Mouse (Mus musculus) adrenal gland, adult 18-20 months (tissue): Measurements from ENCODE around the gene Upk3a. TPM values are rescaled to one million over a fixed set of nuclear protein-coding genes. Genes with fewer than 3 reads are reported as not detected.

Source experiments
- DNase-seq, 2 experiments: peaks; one replicate each; pipeline ENCODE4 v3.0.0; 2021 to 2022; ENCODE audit warnings: low spot score in 2 of 2
- total RNA-seq, 2 experiments: library from RNA; stranded (reverse); gene quantifications; 1 replicate in 1 of 2; 2 replicates in 1 of 2; pipeline ENCODE4 v1.2.3; 2021

Upk3a gene
- total RNA-seq, 2 experiments from 2014 or later = not detected

GRCm38 (mm10) chr15:85047865-85048264, 30.9 kb downstream of the Upk3a start:
- DNase-seq = no peak

GRCm38 (mm10) chr15:85049758-85050157, 32.8 kb downstream of the Upk3a start:
- DNase-seq = no peak

DNA sequence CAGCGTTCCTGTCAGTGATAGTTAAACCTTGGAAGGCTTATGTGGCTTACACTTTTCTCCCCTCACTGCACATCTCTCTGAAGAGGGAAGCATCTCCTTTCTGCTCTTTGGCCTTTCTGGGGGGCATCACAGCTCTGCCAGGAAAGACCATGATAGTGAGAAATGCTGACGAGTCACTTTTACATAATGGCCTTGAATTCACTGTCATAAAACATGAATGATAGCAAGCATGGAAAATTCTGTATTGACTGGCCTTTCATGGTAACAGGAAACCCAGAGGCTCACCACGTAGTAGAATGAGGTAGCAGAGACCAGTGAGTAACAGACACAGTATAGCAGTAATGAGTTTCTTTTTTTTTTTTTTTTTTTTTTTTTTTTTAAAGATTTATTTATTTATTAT, 37.2 kb downstream of the Upk3a start:
- DNase-seq = no peak

DNA sequence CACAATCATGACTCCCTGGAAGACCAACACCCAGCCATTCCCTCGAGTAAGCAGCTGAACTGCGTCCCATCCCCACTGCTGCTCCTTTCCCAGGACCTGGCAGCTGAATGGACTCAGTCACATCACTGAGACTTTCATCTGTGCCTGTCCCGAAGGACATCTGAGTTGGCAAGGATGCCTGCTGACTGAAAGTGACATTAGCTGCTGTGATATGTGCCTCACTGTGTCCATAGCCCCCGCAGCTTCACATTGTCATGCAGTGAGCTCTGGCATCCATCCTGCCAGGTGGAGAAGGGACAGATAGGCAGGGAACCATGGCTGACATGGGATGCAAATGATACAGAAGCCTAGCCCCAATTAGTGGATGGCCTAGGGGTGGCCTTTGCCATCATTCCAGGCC, 38.2 kb downstream of the Upk3a start:
- no peak for DNase-seq

DNA sequence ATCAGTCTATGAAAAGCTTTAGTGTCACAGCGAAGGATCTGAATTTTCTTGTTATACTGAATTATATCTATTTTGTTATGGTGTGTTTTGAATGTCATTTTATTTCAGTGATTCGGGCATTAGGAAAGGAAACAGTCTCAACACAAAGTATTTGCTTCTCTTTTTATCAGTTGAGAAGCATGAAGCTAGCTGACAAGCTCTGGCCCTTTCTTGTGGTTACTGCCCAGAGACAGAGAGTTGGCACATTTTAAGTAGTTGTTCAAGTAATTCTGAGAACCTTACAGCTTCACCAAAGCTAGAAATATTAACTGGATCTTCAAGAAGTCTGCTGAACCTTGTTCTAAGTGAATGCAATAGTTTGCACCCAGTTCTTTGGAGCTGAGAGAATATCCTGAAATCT, 46.5 kb downstream of the Upk3a start:
- DNase-seq = no peak

GRCm38 (mm10) chr15:85070561-85070960, 53.6 kb downstream of the Upk3a start:
- no peak for DNase-seq

Other genes starting within 250 kb of the Upk3a start
- 1 to 10 TPM; 1.6 to 2.3 TPM for gene Phf21b, start 161.1 kb upstream of the Upk3a start, total RNA-seq
- gene Gm29666, start 97.1 kb upstream of the Upk3a start, total RNA-seq = under 1 TPM; 0.16 to 0.17 TPM
- gene Nup50, start 93.7 kb upstream of the Upk3a start, total RNA-seq = 10 to 100 TPM; 41.0 to 45.8 TPM
- gene 5031439G07Rik, start 28.6 kb upstream of the Upk3a start, total RNA-seq = 10 to 100 TPM; 38.8 to 53.7 TPM
- 1 to 10 TPM; 8.2 to 9.8 TPM for gene Fam118a, start 11.8 kb downstream of the Upk3a start, total RNA-seq
- not detected for gene Smc1b, start 114.8 kb downstream of the Upk3a start, total RNA-seq
- not detected for gene Ribc2, start 114.9 kb downstream of the Upk3a start, total RNA-seq
- 10 to 100 TPM; 29.0 to 32.9 TPM for gene Fbln1, start 188.8 kb downstream of the Upk3a start, total RNA-seq